Mouse (Mus musculus): ENCODE data around the gene Zfp781.
A peak's percentile ranks its signal among the peaks of the same experiment; 100 is the strongest.
"Not testable (repeated sequence)": the region's sequence is repeated elsewhere in the genome, so short reads cannot be mapped to it uniquely, and the experiment has no call there.

The Zfp781 gene

DNA sequence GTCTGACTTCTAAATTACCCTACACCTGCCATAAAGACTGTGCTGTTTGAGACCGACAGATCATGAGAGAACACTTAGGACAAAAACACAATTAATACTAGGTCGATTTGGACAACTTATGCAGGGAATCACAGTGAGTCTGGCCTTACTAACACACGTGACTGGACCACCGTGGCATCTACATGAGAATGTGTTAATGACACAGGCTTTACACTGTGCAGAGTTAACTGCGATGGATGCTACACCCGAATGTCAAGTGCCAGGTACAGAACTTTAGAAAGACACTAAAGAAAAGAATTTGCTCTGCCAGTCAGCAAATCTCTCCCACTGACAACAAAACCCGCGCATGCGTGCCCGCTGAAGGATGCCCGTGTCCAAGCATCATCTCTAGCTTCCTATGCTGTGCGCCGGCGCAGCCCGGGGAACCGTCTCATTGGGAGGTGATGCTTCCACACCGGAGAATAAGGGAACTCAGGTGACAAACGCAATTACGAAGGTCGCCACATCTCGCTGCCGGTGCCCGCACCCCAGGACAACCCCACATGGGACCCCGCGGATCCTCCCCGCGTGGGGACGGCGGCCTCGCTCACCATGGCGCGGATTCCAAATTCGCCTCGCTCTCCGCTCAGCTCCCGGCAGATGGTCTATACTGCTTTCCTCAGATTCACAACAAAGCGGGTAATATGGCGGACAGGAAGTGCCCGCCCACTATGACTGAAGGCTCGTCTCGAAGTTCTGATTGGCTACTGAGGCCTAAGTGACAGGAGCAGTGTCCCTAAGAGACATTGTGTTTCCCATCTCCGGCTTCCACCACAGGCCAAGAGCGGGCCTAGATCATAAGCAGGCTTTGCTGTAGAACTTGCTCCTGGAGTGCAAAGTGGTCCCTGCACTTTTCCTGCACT, at the start of gene Zfp781:
TSS of gene Zfp781 (minus strand) at position 639 of the 902 bp plus-strand sequence.
- not testable (repeated sequence) for DNase-seq (ENCODE audit: low spot score)

- DNase-seq (ENCODE audit: low spot score), result not testable (repeated sequence)
These were observed 48.2 kb upstream of the Zfp781 start for GRCm38 (mm10) chr10:81978365-81979003.

DNA sequence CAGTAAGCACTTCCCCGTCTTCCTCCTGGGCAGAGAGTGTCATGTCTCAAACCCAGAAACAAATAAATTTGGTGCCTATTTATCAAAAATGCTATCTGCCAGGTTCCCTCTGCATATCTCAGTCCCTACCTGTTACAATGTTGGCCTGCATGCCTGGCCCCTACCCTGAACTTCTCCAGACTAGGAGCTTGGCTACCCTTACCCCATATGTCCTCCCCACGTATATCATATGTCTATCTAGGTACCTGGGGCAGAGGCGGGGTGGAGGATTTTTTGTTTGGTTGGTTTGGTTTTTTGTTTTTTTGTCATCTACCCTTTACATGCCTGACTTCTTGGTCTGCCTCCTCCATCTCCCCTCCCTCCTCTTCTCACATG, 451 bp upstream of the Zfp781 start:
- DNase-seq (ENCODE audit: low spot score), result not testable (repeated sequence)

DNA sequence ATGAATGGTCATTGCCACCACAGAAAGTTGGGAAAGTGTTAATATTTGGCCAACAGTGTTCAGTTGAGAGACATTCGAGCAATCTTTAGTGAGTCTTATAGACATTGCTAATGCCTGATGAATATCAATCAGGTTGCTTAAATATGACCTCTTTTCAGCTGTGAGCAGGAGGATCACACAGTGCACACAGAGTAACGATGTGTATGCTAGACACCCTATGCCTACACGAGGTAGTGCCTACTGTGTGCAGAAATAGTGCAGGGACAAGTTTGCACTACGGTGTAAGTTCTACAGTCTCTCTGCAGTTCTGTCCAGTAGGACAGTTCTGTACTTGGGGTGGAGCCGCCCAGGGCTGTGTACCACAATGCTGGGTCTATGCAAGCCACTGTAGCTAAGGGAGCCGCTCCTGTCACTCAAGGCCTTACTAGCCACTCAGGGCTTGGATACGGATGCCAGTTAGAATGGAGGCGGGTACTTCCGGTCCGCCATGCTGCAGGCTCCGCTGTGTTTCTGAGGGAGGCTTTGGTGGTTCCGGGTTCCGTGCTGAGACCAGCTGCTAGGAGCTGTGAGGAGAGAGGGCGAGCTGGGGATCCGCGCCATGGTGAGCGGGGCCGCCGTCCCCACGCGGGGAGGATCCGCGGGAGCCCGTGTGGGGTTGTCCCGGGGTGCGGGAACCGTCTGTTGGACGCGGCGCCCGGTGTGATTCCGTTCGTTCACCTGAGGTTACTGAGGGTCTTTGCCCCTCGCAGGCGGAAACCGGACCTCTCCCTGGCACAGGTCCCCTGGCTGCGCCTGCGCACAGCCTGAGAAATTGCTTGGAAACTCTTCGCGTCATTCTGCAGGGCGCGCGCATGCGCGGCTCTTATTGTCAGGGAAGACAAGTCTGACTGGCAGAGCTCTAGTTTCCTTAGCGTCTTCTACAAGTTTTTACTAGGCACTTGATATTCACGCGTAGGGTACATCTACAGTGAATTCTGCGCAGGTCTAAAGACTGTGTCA, 66.6 kb downstream of the Zfp781 start, which contains the start of gene Gm32687:
TSS of gene Gm32687 (plus strand) at position 526 of the 999 bp plus-strand sequence.
- peak; percentile 0 for DNase-seq (ENCODE audit: low spot score)

Data from layer of hippocampus, adult 9-10 months (tissue).